Mouse (Mus musculus) gastrocnemius, postnatal 25 days (tissue): Measurements from ENCODE around the gene Faf2. TPM values are rescaled to one million over a fixed set of nuclear protein-coding genes. Genes with fewer than 3 reads are reported as not detected.
A peak's percentile ranks its signal among the peaks of the same experiment; 100 is the strongest.

Experiments
- DNase-seq: peaks from one replicate; pipeline ENCODE4 v3.0.0; 2022
- total RNA-seq, 2 experiments: library from RNA; stranded (reverse); gene quantifications; 1 replicate in 1 of 2; 2 replicates in 1 of 2; pipeline ENCODE4 v1.2.3; 2021

The Faf2 gene
- total RNA-seq, 2 experiments from 2014 or later, result 14.1 to 15.4 TPM

DNA sequence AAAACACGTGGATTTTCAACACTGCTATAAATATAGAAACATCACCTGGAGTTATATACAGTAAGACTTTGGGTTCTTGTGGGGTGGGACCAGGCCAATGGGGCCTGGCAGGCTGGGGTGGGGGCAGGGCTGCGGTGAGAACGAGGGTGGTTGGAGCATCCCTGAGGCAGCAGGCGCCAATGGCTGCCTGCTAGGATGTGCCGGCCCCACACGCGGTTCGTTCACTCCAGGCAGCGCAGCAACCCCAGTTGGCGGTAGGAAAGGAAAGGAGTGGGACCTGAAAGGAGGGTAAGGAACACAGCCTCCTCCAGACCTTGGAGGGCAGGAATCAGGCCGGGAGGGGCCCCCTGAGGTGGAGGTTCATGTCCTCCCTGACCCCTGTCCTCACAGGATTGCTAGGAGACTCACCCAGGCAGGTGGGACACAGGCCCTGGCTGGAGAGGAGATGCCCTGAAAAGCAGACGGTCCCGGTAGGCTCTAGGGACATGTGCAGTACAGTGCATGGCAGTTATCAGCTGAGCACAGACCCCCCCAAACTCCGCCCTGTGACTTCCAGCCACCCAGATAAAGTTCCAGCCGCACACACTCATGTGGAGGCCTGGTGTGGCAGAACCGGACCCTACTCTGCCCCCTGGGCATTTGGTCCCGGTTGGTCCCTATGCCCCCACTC is 58.7 kb downstream of the Faf2 start:
- no peak for DNase-seq

DNA sequence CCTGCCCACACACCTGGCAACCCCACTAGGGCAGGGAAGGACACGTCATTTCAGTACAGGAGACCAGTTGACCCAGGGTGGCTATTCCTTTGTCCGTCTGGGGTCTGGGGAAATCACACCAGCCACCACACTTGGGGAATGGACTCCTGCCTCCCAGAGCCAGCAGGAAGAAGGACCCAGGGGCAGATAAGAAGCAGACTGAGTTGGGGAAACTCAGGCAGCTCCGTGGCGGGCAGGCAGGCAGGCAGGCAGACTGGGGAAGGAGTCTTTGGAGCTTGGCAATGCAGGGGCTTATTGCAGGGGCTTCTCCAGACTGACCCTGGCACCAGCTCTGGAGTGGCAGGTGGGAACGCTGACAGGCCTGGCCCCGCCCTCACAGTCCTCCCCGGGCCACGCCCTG is 59.7 kb downstream of the Faf2 start:
- DNase-seq, result no peak

DNA sequence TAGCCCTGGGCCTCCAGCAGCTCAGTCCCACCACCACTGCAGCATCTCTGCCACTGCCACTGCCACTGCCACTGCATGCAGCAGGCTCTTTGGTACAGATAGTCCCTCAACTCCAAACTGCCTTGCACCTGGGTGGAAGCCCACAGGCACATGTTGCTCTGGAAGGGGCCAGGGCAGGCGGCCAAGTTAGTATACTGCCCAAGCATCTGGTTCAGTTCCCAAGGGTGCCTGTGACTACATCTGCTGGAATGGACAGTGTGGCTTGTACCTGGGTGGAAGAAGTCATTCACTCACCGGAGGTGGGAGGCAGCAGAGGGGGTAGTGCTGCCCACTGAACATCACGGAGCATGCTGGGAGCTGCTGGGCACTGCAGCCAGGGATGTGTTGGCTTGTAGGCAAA is 61.7 kb downstream of the Faf2 start:
- DNase-seq, result no peak

DNA sequence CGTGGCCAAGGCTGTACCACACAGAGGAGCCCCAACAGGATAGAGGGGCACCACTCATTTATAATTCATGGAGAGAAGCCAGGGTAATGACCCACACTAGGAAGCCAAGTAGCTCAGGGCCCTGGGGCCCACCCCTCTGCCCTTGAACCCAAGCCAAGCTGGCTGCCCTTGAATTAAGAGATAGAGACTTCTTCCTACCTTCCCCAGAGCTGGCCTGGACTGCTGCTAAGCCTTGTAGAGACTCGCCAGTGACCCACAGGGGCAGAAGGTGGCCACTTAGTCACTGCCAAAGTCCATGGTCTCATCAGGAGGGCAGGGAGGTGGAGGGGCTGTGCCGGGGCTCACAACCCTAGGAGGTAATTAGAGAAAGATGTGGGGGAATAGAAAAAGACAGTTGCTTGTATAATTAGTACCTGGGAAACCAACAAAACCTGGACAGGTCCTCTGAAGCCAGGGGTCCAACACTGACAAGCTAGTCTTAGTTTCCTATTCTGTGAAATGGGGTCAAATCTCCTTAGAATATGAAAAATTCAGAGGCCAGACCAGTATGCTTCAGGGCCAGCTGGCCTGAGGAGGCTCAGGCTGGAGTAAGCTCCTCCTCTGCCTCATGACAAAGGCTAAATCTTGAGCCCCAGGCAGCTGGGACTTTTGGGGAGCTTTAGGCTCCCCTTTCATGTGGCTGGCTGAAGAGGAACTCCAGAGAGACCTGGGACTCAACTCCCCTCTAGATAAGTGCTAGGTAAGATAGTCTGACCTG is 62.7 kb downstream of the Faf2 start:
- DNase-seq, result no peak

DNA sequence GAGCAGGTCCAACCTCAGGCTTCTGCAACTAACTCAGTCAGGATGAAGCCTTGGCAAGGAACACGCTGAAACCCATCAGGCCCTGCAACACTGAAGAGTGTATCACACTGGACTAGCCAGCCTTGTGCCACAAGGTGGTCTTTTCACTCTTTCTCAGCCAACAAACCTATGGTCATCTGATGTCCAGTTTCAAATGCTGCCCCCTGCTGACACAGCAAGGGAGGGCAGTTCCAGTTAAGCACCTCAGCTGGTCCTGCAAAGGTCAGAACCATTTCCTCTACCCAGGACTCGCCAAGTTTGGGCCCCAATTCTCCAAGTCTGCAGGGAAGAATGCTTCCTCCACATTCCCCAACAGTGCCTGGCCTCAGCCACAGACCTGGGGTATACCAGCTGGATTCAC is 63.6 kb downstream of the Faf2 start:
- DNase-seq, result no peak

DNA sequence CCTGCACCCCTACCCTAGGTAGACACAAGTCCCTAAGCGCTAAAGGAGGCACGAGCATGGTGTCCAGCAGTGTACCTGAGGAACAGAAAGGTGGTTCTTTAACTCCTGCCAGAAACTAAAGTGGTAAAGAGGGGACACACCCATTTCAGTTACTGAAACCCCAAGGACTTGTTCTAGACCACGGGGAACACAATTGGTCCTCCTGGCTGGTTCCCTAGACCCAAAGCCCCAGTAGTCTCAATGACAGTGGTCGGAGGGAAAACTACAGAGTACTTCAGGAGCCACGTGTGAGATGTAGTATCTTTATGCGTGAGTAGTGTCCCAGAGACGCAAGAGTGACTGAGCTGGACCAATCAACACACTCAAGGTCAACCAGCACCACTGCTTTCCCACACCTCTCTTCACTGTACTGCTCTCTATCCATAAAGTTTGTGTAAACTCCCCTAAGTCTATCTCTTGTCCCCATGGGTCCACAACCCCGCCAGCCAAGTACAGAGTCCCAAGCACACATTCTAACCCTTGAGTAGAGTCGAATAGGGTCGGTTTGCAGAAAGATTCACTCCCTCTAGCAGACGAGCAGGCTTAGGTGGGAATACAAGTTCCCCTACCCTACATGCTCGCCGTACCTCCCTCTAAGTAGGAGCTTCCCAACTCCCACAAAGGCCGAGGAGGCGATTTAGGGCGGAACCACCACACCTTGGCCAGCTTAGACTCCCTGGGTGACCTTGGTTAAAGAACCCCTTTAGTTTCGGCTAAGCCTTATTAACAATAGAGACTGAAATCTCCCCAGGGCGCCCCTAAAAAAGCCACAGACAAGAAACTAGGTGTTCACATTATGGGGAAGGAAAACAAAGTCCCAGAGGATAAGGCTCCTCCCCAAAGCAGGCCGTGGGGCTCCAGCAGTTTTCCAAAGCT is 64.8 kb downstream of the Faf2 start:
- no peak for DNase-seq

DNA sequence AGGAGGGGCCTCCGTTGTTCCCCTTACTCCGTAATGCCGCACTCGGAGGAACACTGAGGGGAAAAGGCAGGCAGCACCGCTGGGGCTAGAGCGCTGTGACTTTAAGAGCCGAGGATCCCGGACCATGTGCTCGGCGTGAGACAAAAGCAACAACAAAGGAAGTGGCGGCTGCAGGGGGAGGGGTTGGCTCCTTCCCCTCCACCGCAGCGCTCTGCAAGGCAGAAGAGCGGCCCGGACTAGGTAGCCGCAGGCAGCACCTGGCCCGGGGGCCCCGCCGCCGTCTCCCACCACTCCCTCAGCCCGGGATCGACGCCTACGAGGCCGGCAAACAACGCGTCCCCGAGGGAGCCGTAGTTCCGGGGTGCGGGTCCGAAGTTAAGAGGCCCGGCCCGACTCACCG is 65.5 kb downstream of the Faf2 start:
- DNase-seq, result peak; percentile 81

DNA sequence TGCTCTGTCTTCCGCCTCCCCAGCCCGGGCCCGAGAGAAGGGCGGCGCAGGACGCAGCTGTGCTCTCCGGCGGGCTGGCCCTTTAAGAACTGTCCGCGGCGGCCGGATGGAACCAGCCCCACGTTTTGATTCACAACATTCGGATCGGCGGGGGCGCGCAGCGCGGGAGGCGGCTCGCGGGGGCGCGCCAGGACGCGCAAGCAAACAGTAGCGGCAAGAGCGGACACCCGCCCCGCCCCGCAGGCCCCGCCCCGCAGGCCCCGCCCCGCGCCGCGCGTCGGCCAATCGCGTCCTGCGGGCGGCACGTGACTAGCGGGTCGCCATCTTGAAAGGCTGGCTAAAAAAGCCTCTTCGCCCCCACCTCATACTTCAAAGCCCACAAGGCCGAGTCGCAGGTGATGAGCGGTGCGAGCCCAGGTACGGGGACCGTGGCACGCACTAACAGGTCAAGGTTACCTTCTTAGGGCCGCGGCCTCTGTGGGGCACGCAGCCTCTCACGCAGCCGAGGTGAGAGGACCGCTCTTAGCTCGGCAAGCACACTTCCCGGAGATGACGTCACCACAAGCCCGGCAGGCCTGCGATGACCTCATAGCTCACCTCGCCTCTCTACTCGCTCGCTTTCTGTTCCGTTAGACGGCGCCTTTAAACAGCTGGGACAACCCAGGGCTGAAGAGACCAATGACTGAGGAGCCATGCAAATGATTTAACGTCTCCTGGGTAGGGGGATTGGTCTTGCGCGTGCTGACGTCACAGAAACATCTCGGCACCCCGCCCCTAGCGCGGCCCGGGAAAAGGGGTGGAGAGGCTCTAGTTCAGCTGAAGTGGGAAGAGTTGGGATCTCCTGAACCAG is 66.2 kb downstream of the Faf2 start:
- DNase-seq, result peak; percentile 98

DNA sequence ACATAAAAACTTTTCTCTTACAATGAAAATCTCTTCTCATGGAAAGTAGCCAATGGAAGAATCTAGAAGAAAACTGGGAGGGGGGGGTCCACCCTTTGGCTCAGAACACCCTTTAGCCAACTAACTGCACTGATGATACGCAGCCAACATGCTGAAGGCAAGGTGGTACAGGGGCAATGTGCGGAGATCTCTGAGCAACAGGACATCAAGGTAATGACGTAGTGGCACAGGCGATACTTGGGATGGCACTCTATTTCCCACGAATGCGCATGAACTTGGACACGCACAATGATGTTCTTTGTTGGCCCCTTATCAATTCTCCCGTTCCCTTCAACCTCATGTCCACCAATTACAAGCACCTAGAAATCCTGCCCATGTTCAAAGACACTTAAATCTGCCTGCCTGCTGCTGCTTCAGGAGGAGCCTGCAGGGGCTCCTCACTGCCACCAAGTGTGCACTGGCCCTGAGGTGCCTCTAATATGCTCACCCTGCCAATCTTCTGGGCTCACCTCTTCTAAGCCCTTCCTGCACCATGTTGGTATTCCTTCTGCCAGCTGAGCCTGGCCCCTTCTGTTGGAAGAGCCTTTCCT is 68.7 kb downstream of the Faf2 start:
- DNase-seq, result no peak

DNA sequence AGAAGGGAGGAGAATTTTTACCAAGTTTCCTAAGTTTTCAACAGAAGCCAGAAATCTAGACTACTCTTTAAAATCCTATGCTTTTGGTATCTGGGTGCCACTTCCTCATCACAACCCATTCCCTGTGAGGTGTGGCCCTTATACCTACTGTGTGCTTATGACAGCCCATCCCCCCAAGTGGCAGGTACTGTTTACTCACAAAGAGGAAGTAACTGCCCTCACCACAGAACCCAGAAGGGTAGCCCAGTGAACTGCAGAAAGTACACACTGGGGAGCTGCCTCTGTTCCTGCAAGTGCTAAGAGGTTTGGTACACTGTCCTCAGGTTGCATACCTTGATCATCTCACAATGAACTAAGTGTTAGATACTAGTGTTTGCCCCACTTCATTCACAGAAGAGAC is 70.2 kb downstream of the Faf2 start:
- DNase-seq, result no peak

DNA sequence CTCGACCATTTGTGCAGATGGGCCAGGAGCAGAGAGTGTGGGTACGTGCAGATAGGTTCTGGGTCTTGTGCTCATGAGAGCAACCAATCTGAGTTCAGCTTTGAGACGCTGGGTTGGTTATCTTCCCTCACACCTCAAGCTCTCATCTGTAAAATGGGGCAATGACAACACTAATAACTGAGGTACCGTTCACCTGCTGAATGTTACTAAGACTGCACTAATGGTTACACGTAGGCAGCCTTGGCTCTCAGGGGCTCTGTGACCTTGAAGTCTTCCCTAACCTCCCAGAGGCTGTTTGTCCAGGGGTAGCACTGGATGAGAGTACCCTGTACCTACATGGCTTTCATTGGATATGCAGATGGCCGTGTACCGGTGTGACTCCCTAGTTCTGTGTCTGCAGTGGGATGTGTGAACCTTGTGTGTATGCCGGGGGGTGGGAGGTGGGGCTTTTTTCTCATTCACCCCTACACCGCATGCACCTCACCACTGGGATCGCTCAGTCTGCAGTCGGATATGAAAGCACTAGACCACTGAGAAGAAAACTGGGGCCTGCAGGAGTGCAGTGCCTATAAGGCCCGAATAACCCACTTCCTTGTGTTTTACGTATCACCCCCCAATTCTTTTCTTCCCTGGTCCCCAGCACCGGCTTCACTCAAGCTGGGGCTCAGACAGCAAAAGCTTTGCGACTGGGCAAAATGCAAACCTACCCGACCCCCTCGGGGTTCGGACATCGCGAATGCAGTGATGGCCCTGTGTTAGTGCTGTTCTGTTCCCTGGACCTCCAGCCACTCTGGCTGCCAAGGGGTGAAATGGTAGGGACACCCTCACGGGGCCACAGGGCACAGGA is 71.3 kb downstream of the Faf2 start:
- DNase-seq, result no peak

DNA sequence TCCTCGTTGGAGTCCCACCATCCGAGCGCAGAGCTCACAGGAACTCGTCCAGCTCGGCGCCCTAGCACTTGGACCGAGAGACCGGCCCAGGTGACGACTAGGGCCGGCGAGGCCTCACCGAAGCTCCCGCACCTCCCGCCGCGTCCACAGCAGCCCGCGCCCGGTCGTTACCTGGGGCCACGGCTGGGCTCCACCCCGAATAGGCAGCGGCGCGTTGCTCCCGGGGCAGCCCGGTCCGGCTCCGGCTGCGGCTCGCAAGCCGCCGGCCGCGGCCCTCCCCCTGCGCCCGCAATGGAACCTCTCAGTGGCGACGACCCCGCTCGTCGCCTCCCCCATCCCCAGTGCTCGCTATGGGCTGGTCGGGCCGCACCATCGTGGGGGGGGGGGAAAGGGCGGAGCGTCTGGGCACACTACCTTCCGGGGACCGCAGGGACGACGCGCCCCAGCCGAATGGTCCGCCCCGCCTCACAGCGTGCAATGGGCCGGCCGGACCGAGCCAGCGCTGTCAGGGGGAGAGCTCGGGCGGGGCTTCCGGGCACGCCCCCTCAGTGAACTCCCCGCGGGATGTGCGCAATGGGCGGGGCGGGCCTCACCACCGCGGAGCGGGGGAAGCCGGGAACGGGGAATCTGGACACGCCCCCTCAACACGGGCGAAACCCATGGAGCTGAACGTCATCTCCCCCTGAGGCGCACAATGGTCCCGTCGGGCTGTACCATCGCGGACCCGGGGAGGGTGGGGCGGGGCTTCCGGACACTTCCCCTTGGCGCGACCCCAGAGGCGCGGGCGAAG is 72.2 kb downstream of the Faf2 start, which contains the start of gene Rnf44:
TSS of gene Rnf44 (minus strand) at position 350 of the 790 bp plus-strand sequence.
- DNase-seq, result peak; percentile 100

DNA sequence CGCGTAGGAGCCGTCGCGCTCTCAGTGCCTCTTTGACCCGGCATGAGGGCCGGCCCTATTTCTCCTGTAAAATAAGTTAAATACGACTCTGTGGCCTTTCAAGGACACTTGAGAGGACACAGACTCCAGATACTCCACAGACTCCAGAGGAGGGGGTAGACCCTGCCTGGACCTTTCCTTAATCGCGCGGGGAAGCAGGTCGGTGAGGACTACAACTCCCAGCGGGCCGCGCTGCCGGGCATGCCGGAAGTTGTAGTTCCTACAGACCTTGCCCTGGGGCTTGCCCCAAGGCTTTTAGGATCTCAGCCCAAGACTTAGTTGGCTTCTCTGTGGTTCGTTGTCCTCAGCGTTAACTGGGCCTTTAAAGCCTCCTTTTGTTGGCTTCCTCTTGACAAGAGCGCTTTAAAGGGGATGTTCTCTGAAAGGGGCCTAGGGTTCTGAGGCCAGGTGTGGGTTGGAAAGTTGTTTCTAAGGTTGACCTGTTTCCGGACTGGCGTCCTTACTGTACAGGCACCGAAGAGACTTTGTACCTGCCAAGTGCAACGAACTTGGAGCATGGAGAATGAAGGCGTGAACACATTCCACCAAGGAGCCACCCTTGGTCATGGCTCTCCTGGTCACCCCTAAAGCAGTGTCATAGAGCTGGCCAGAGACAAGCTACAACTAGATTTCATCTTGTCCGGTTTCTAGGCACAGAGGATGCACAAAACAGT is 72.9 kb downstream of the Faf2 start:
- no peak for DNase-seq

DNA sequence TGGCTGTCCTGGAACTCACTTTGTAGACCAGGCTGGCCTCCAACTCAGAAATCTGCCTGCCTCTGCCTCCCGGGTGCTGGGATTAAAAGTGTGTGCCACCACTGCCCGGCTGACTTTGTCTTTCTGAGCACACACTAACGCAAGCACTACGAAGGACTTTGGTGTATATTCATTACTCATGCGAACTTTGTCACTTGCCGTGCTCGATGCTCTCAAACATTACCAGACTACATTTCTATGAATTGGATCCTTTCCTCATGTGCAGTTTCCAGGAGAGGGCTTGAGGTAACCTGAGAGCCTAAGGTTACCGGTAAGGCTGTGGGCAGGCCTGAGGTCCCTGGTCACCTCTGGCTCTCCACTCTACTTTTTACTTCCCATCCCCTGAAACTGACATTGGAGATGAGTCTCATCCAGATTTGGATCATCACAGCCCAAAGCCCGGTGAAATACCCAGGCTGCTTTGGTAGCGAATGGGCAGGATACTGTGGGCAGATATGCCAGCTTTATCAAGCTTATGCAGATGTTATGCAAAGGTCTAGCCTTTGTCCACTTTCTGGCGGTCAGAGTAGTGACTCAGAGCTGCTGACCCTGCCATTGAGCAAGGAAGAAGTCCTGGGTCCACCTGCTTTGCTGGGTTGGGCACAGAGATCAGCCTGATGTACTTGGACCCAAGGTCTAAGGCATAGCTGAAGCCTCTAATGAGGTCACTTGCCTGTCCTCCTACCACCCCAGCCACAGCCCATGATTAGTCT is 74.1 kb downstream of the Faf2 start:
- no peak for DNase-seq

DNA sequence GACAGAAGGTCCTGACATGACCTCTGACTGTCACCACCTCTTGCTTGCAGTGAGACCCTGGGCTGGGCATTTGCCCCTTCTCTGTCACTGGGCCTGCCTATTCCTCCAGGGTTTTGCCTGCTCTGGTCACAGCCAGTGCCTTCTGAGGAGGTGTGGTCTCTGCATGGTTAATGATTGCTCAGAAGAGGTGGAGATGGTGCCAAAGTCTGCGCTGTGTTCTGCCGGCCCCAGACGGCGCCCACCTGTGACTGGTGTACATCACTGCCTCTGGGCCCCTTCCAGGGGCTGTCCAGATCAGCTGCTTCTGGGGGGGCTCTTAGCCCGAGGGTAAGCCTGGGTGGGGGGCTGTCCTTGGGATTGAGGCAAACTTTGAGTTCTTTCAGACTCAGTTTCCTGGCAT is 79.7 kb downstream of the Faf2 start, which contains the start of gene Cdhr2:
TSS of gene Cdhr2 (plus strand) at position 219 of the 400 bp plus-strand sequence.
- no peak for DNase-seq

DNA sequence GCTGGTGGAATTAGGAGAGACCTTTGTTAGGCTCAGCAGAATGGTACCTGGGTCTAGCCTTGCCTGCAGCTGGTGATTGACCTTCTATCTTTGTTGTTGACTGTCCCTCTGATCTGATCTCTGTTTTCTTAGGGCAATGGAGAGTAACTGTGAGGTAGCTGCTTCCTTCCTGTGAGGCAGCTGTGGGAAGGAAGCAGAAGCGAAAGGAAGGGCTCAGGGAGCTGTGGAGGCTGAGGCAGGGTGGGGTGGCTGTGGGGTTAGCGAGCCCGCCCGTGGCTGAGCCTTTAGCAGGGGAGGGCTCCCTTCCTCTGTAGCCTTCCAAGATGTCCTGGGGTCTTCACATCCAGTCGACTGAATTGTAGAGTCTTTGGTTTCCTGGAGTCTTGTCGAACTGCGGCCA is 80.9 kb downstream of the Faf2 start:
- no peak for DNase-seq

DNA sequence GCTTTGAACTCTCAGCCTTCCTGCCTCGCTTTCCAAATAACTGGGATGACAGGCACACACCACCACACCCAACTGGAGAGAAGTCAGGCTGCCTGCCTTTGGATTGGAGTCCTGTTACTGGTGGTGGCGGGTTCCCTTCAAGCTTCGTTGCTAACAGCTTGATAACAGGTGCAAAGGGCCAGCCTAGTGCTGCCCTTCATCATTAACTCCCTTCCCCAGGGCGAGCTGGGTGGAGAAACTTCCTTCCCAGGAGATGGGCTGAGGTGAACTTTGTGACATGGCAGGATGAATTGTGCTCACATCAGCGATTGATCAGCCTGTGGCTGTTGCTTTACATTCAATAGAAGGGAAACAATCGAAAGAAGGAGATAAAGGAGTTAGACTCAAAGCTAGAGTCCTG is 83.3 kb downstream of the Faf2 start:
- DNase-seq, result no peak

DNA sequence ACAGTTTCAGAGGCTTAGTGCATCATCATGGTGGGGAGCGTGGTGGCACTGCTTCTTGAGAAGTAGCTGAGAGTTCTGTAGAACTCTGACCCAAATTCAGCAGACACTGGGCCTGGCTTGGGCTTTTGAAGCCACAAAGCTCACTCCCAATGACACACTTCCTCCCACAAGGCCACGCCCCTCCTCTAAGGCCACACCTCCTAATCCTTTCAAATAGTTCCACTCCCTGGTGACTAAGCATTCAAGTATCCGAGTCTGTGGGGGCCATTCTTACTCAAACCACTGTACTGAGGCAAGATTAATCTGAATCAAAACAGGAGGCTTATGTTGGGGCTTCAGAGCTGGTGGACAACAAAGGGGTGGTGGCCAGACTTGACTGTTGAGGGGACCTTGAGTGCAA is 89.3 kb downstream of the Faf2 start:
- no peak for DNase-seq
